Mouse (Mus musculus) intestine, postnatal 0 days (tissue): ENCODE results near the gene Fam19a2. TPM values are rescaled to one million over a fixed set of nuclear protein-coding genes. Genes with fewer than 3 reads are reported as not detected.

Experiments
- ATAC-seq: fragments of 200-750 bp; cut with Nextera tagmentation; 2 replicates; pipeline ENCODE4 v1.8.0; 2017; ENCODE audit warnings: mild to moderate bottlenecking, moderate TSS enrichment, moderate library complexity
- H3K27ac ChIP-seq: fragments of 300-500 bp; sonication (generic); 2 replicates; pipeline ENCODE4 v1.5.1; 2014; ENCODE audit warnings: mild to moderate bottlenecking, low read depth, low read length, moderate library complexity
- H3K27me3 ChIP-seq: fragments of 300-500 bp; sonication (generic); replicated peaks from 2 replicates; pipeline ENCODE4 v1.6.1; 2014; ENCODE audit warnings: low read length, mixed read lengths; ENCODE audit not compliant: control insufficient read depth, insufficient read depth
- H3K36me3 ChIP-seq: fragments of 300-500 bp; sonication (generic); 2 replicates; pipeline ENCODE4 v1.6.1; 2014; ENCODE audit warnings: mild to moderate bottlenecking, moderate library complexity; ENCODE audit not compliant: control insufficient read depth, insufficient read depth
- H3K4me1 ChIP-seq: fragments of 300-500 bp; sonication (generic); replicated peaks from 2 replicates; pipeline ENCODE4 v1.6.1; 2014; ENCODE audit warnings: antibody characterized with exemption, low read length, mixed read lengths; ENCODE audit not compliant: control insufficient read depth, insufficient read depth
- H3K4me2 ChIP-seq: fragments of 300-500 bp; sonication (generic); replicated peaks from 2 replicates; pipeline ENCODE4 v1.6.1; 2014; ENCODE audit warnings: low read depth, mild to moderate bottlenecking, moderate library complexity
- H3K4me3 ChIP-seq: fragments of 300-500 bp; sonication (generic); 2 replicates; pipeline ENCODE4 v1.5.1; 2014; ENCODE audit warnings: low read depth, low read length
- H3K9ac ChIP-seq: fragments of 300-500 bp; sonication (generic); 2 replicates; pipeline ENCODE4 v1.6.1; 2014; ENCODE audit warnings: mild to moderate bottlenecking, low read depth, low read length
- H3K9me3 ChIP-seq: fragments of 300-500 bp; sonication (generic); 2 replicates; pipeline ENCODE4 v1.6.1; 2016; ENCODE audit warnings: mixed run types; ENCODE audit not compliant: control insufficient read depth
- CTCF ChIP-seq: sonication (generic); IDR thresholded peaks from 2 replicates; pipeline ENCODE4 v1.5.1; 2016; ENCODE audit warnings: low read depth, mild to moderate bottlenecking, control low read depth, antibody characterized with exemption, moderate library complexity
- WGBS: fragments of 180-500 bp; shearing (Covaris S2); extraction: QIAGEN DNeasy Blood & Tissue Kit; methylation state at CpG from one replicate; pipeline ENCODE4 v1.1.7; 2014; 5-methylcytosine and 5-hydroxymethylcytosine counted together
- polyA plus RNA-seq: library from polyadenylated mRNA; unstranded; fragments of >200 nt; fragmentation: Nextera tagmentation; extraction: Ambion mirVana; gene quantifications from 2 replicates; pipeline ENCODE4 v1.2.1, GENCODE M21; 2015

Gene Fam19a2
- polyA plus RNA-seq, 1 experiment from 2014 or later = 0.85 TPM

- Histone ChIP-seq H3K4me1 (peaks cover 3% of the 10 kb centered on the region; the same call in 1 of the 2 replicates), H3K27me3 (no peaks in the 10 kb centered on the region), H3K9ac (no peak overlapping the region), H3K9me3 (no peaks in the 10 kb centered on the region), H3K36me3 (no peaks in the 10 kb centered on the region), H3K27ac (no peak overlapping the region), H3K4me2 (no peak overlapping the region), H3K4me3 (no peak overlapping the region)
- no peak for TF ChIP-seq CTCF
- WGBS = 23% methylated on average over 4 of the region's 4 CpGs
- ATAC-seq = peak; percentile 84
Observed at GRCm38 (mm10) chr10:123702595-123702994, 438.8 kb downstream of the Fam19a2 start.

- H3K4me1 ChIP-seq = peaks cover 3% of the 10 kb centered on the region; the same call in 1 of the 2 replicates
- no peak overlapping the region for H3K27ac ChIP-seq
- H3K4me3 ChIP-seq = no peak overlapping the region
- no peaks in the 10 kb centered on the region for H3K27me3 ChIP-seq
- no peaks in the 10 kb centered on the region for H3K36me3 ChIP-seq
- no peak overlapping the region for H3K9ac ChIP-seq
- H3K4me2 ChIP-seq = no peak overlapping the region
- H3K9me3 ChIP-seq = no peaks in the 10 kb centered on the region
- peak; percentile 54 for ATAC-seq
- no peak for TF ChIP-seq CTCF
- WGBS = 41% methylated on average over 3 of the region's 3 CpGs
Observed at GRCm38 (mm10) chr10:123707026-123707425, 443.2 kb downstream of the Fam19a2 start.

GRCm38 (mm10) chr10:123710738-123711137 is 446.9 kb downstream of the Fam19a2 start:
- H3K4me2 ChIP-seq = no peak overlapping the region
- H3K27ac ChIP-seq = no peak overlapping the region
- no peak overlapping the region for H3K4me3 ChIP-seq
- H3K9ac ChIP-seq = no peak overlapping the region
- no peak for TF ChIP-seq CTCF
- no peak for ATAC-seq
- no peaks in the 10 kb centered on the region for H3K36me3 ChIP-seq
- no peaks in the 10 kb centered on the region for H3K4me1 ChIP-seq
- H3K27me3 ChIP-seq = no peaks in the 10 kb centered on the region
- 81% methylated on average over 2 of the region's 2 CpGs for WGBS
- H3K9me3 ChIP-seq = no peaks in the 10 kb centered on the region

- TF ChIP-seq CTCF = no peak
- peak; percentile 64; the same call in 1 of the 2 replicates for ATAC-seq
- H3K4me3 ChIP-seq = no peak overlapping the region
Observed at GRCm38 (mm10) chr10:123721952-123722460, 458.2 kb downstream of the Fam19a2 start.

DNA sequence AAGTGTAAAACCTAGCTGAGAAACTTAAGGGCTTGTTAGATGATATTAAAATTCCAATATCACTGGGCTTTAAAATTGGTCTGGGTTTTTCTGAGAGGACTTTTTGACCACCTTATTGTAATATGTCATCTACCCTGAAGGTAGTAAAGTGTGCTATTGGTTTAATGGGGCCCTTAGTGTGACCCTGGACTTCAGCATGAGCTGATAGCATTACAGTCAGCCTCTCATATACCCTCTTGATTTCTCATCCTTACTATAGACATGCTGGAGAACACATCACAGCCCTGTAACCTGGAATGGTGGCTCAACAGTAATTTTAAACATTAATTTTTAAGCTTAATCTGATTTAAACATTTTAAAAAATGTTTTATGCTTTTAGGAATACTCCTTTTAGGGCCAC is 459.8 kb downstream of the Fam19a2 start:
- H3K4me1 ChIP-seq = no peaks in the 10 kb centered on the region
- no peak overlapping the region for H3K27ac ChIP-seq
- no peak overlapping the region for H3K4me3 ChIP-seq
- ATAC-seq = no peak
- H3K9ac ChIP-seq = no peak overlapping the region
- no peaks in the 10 kb centered on the region for H3K9me3 ChIP-seq
- TF ChIP-seq CTCF = no peak
- no peaks in the 10 kb centered on the region for H3K36me3 ChIP-seq
- no peak overlapping the region for H3K4me2 ChIP-seq
- no peaks in the 10 kb centered on the region for H3K27me3 ChIP-seq

More at GRCm38 (mm10) chr10:123721952-123722460, 458.2 kb downstream of the Fam19a2 start:
- no peak overlapping the region for H3K9ac ChIP-seq
- H3K27ac ChIP-seq = no peak overlapping the region
- WGBS = 39% methylated on average over 2 of the region's 2 CpGs
- H3K4me1 ChIP-seq = no peaks in the 10 kb centered on the region
- no peaks in the 10 kb centered on the region for H3K9me3 ChIP-seq
- H3K4me2 ChIP-seq = no peak overlapping the region
- no peaks in the 10 kb centered on the region for H3K36me3 ChIP-seq
- no peaks in the 10 kb centered on the region for H3K27me3 ChIP-seq

DNA sequence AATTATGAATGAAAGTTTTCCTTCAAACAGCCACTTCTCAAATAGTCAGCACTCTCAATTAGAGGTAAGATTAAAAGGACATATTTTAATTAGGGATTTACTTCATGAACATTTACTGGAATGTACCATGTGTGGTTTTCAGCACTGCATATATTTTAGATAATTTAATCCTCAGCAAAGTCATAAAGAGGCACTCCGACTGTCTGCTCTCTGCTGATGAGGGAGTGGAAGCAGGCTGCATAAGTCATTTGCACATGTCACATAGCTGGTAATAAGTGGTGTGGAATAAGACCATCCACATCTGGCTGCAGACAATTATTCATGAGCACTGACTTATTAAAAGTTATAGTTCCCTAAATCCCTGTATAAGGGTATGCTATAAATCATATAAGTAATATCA is 484.5 kb downstream of the Fam19a2 start:
- ATAC-seq = no peak
- no peak for TF ChIP-seq CTCF
- no peak overlapping the region for H3K4me3 ChIP-seq
- no peaks in the 10 kb centered on the region for H3K9me3 ChIP-seq
- H3K27ac ChIP-seq = no peak overlapping the region
- H3K9ac ChIP-seq = no peak overlapping the region
- no peak overlapping the region for H3K4me2 ChIP-seq
- H3K36me3 ChIP-seq = no peaks in the 10 kb centered on the region
- no peaks in the 10 kb centered on the region for H3K4me1 ChIP-seq
- 48% methylated on average over 1 of the region's 1 CpGs for WGBS
- no peaks in the 10 kb centered on the region for H3K27me3 ChIP-seq
